Comparison of ENCODE assay signal across 15 mouse cellular contexts in the genomic region with DNA sequence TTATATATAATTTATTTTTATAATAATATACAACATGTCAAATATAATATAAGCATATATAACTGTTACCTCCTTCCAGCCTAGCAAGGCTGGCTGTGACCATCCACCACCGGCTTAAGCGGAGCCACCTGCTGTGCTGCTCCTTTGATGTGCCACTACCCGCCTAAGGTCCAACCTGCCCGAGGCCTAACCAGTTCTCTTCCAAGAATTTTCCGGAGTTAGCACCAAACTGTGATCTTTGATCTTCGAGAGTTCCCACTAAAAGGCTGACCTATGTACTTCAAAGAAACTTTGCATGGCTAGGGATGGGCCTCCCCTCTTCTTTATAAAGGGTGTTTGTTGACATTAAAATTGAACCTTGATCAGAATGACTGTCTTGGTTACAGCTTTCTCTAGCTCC. TPM values are rescaled to one million over a fixed set of nuclear protein-coding genes. Genes with fewer than 3 reads are reported as not detected.
"Had no signal": no experiment of that assay in that cellular context is flagged by ENCODE, and none has a peak within 500 bp of the region (broad histone marks: within the 10 kb centered on the region; RNA-seq: fewer than 3 reads in every experiment).

No protein-coding gene starts in this region.

- H3K27ac ChIP-seq: left cerebral cortex, adult 2 months; limb, embryonic 10.5 days; liver, embryonic 15.5 days; midbrain, embryonic 10.5 days; stomach, embryonic 15.5 days had no signal

- DNase-seq: lung, adult 2 months; lung, postnatal 36 days; midbrain, embryonic 14.5 days; thymus, postnatal 36 days had no signal

- H3K36me3 ChIP-seq: limb, embryonic 10.5 days; liver, embryonic 15.5 days; midbrain, embryonic 10.5 days; stomach, embryonic 15.5 days had no signal

- H3K4me1 ChIP-seq: limb, embryonic 10.5 days; midbrain, embryonic 10.5 days; stomach, embryonic 15.5 days had no signal

- H3K4me3 ChIP-seq: left cerebral cortex, adult 2 months; limb, embryonic 10.5 days; liver, embryonic 15.5 days; midbrain, embryonic 10.5 days; myocyte; stomach, embryonic 15.5 days had no signal

- H3K9me3 ChIP-seq: limb, embryonic 10.5 days; liver, embryonic 15.5 days; midbrain, embryonic 10.5 days; stomach, embryonic 15.5 days had no signal

- ATAC-seq: lung, postnatal 0 days had no signal

- H3K9ac ChIP-seq: liver, embryonic 15.5 days; stomach, embryonic 15.5 days had no signal

RNA-seq across cellular contexts. Expression of a gene that starts 7.5 kb away (rescaled TPM):
- total RNA-seq: megakaryocyte progenitor cell, adult 5-6 weeks; neutrophil, adult 5-6 weeks had no signal

RNA-seq across cellular contexts. Expression of a gene that starts 12.4 kb away (rescaled TPM):
- total RNA-seq: left cerebral cortex, adult 2 months; left cerebral cortex, postnatal 14 days; megakaryocyte progenitor cell, adult 5-6 weeks; neutrophil, adult 5-6 weeks had no signal

RNA-seq across cellular contexts. Expression of a gene that starts 39.8 kb away (rescaled TPM):
- total RNA-seq: layer of hippocampus, postnatal 25 days; left cerebral cortex, adult 2 months; left cerebral cortex, postnatal 14 days; megakaryocyte progenitor cell, adult 5-6 weeks; neutrophil, adult 5-6 weeks had no signal
